Mouse (Mus musculus): Measurements from ENCODE around the gene Rrp9.
A peak's percentile ranks its signal among the peaks of the same experiment; 100 is the strongest.

The Rrp9 gene

GRCm38 (mm10) chr9:106457163-106457559 is 18.6 kb upstream of the Rrp9 start:
- no peak for DNase-seq

GRCm38 (mm10) chr9:106457920-106458319 is 17.8 kb upstream of the Rrp9 start:
- peak; percentile 68 for DNase-seq

GRCm38 (mm10) chr9:106459946-106460345 is 15.8 kb upstream of the Rrp9 start:
- peak; percentile 79 for DNase-seq

- DNase-seq: peak; percentile 89
Observed at GRCm38 (mm10) chr9:106460401-106461025, 15.2 kb upstream of the Rrp9 start.

- DNase-seq: peak; percentile 71
Observed at GRCm38 (mm10) chr9:106461026-106461415, 14.7 kb upstream of the Rrp9 start.

GRCm38 (mm10) chr9:106461641-106462429 is 13.9 kb upstream of the Rrp9 start:
- DNase-seq: peak; percentile 80

GRCm38 (mm10) chr9:106462430-106462800 is 13.3 kb upstream of the Rrp9 start:
- DNase-seq: peak; percentile 74

- DNase-seq: peak; percentile 95
Observed at GRCm38 (mm10) chr9:106463122-106464063, 12.4 kb upstream of the Rrp9 start.

GRCm38 (mm10) chr9:106464751-106465541 is 10.8 kb upstream of the Rrp9 start:
- peak; percentile 94 for DNase-seq

- DNase-seq: peak; percentile 91
Observed at GRCm38 (mm10) chr9:106465571-106466200, 10.1 kb upstream of the Rrp9 start, which contains the start of gene Gpr62. Gene Gpr62 (minus strand): TSS chr9:106465938.

GRCm38 (mm10) chr9:106466721-106467120 is 9.0 kb upstream of the Rrp9 start:
- peak; percentile 50 for DNase-seq

- DNase-seq: peak; percentile 38
Observed at GRCm38 (mm10) chr9:106467746-106468145, 8.0 kb upstream of the Rrp9 start.

GRCm38 (mm10) chr9:106469317-106469716 is 6.4 kb upstream of the Rrp9 start:
- DNase-seq: peak; percentile 53

- DNase-seq: peak; percentile 36
Observed at GRCm38 (mm10) chr9:106469776-106470175, 6.0 kb upstream of the Rrp9 start.

GRCm38 (mm10) chr9:106470991-106471750 is 4.6 kb upstream of the Rrp9 start:
- DNase-seq: peak; percentile 45

GRCm38 (mm10) chr9:106471892-106472291 is 3.9 kb upstream of the Rrp9 start:
- DNase-seq: peak; percentile 73

GRCm38 (mm10) chr9:106472321-106472720 is 3.4 kb upstream of the Rrp9 start:
- peak; percentile 53 for DNase-seq

GRCm38 (mm10) chr9:106473081-106473752 is 2.5 kb upstream of the Rrp9 start:
- peak; percentile 78 for DNase-seq

GRCm38 (mm10) chr9:106473753-106474105 is 2.0 kb upstream of the Rrp9 start:
- no peak for DNase-seq

- peak; percentile 87 for DNase-seq
Observed at GRCm38 (mm10) chr9:106474456-106474855, 1.3 kb upstream of the Rrp9 start.
